Mouse (Mus musculus) cerebellum, postnatal 25 days (tissue): ENCODE results near the gene Cyth3.

Experiments used
- DNase-seq, 2 experiments: peaks; one replicate each; pipeline ENCODE4 v3.0.0; 2021; ENCODE audit warnings: mixed read lengths in 2 of 2

Gene Cyth3

GRCm38 (mm10) chr5:143616657-143617329, 5.5 kb upstream of the Cyth3 start:
- no peak for DNase-seq

- no peak for DNase-seq
Observed at GRCm38 (mm10) chr5:143617487-143618209, 4.6 kb upstream of the Cyth3 start.

GRCm38 (mm10) chr5:143618585-143618984, 3.7 kb upstream of the Cyth3 start:
- no peak for DNase-seq

- no peak for DNase-seq
Observed at GRCm38 (mm10) chr5:143620196-143620595, 2.1 kb upstream of the Cyth3 start.

GRCm38 (mm10) chr5:143620941-143621340, 1.3 kb upstream of the Cyth3 start:
- peak; percentile 51 to 73 for DNase-seq

- DNase-seq = no peak
Observed at GRCm38 (mm10) chr5:143622623-143623150, 440 bp downstream of the Cyth3 start.

GRCm38 (mm10) chr5:143623356-143624295, 1.4 kb downstream of the Cyth3 start:
- no peak for DNase-seq

GRCm38 (mm10) chr5:143624449-143624848, 2.2 kb downstream of the Cyth3 start:
- no peak for DNase-seq

- no peak for DNase-seq
Observed at GRCm38 (mm10) chr5:143625497-143625896, 3.2 kb downstream of the Cyth3 start.

- DNase-seq = no peak
Observed at GRCm38 (mm10) chr5:143625940-143626588, 3.8 kb downstream of the Cyth3 start.

- no peak for DNase-seq
Observed at GRCm38 (mm10) chr5:143627507-143627906, 5.3 kb downstream of the Cyth3 start.

- DNase-seq = no peak
Observed at GRCm38 (mm10) chr5:143627926-143628325, 5.7 kb downstream of the Cyth3 start.

GRCm38 (mm10) chr5:143629686-143630085, 7.4 kb downstream of the Cyth3 start:
- DNase-seq = no peak

- DNase-seq = no peak
Observed at GRCm38 (mm10) chr5:143630214-143630613, 8.0 kb downstream of the Cyth3 start.

- no peak for DNase-seq
Observed at GRCm38 (mm10) chr5:143630738-143631137, 8.5 kb downstream of the Cyth3 start.

GRCm38 (mm10) chr5:143631559-143631958, 9.3 kb downstream of the Cyth3 start:
- DNase-seq = no peak

- no peak for DNase-seq
Observed at GRCm38 (mm10) chr5:143632674-143633557, 10.7 kb downstream of the Cyth3 start.

GRCm38 (mm10) chr5:143633558-143633871, 11.3 kb downstream of the Cyth3 start:
- no peak for DNase-seq

GRCm38 (mm10) chr5:143633877-143634276, 11.6 kb downstream of the Cyth3 start:
- DNase-seq = no peak

- no peak for DNase-seq
Observed at GRCm38 (mm10) chr5:143634550-143635112, 12.4 kb downstream of the Cyth3 start.

- no peak for DNase-seq
Observed at GRCm38 (mm10) chr5:143635358-143635757, 13.1 kb downstream of the Cyth3 start.
